Mouse (Mus musculus): ENCODE measurements around the gene Majin. TPM values are rescaled to one million over a fixed set of nuclear protein-coding genes. Genes with fewer than 3 reads are reported as not detected.

The Majin gene
- polyA plus RNA-seq, 1 experiment from 2014 or later, result not detected

DNA sequence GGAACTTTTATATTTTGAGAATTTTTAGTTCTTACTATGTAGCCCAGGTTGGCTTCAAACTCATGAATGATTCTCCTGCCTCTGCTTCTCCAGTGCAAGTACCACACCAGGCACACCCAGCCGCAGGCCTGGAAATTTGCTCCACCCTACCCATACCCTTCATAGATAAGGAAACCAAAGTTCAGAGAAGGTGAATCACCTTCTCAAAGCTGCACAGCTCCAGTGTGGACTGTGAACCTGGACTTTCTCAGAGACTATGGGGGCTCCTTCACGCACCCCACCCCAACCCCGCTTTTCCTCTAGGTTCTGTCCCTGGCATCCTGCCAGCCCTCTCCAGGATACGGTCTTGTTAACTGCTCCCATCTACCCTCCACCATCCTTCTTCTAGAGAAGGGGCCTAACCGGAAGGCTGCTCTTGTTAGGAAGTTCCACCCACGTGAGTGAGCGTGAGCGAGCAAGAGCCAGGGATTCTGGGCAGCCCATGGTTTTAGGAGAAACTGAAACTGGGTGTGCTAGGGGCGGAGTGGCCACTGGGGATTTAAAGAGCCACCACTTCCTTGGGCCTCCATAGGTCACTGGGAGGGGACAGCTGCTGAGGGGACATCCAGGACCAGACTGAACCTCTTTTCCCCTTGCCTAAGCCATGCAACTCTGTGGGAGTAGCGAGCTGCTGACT is 20.2 kb upstream of the Majin start:
- no peak overlapping the region for H3K4me3 ChIP-seq (ENCODE audit: low read length)
- no peak overlapping the region for H3K4me2 ChIP-seq (replicated peaks; ENCODE audit: low read depth, low read length)
- no peak overlapping the region for H3K9ac ChIP-seq (replicated peaks; ENCODE audit: low read length)
- no peaks in the 10 kb centered on the region for H3K4me1 ChIP-seq (ENCODE audit: insufficient read depth, low read length)
- H3K27me3 ChIP-seq (ENCODE audit: insufficient read depth, low read length), result no peaks in the 10 kb centered on the region
- H3K9me3 ChIP-seq (ENCODE audit: low read length), result no peaks in the 10 kb centered on the region
- H3K27ac ChIP-seq (ENCODE audit: low read length), result no peak overlapping the region
- H3K36me3 ChIP-seq (ENCODE audit: insufficient read depth, low read length), result no peaks in the 10 kb centered on the region
- ATAC-seq (ENCODE audit: low FRiP score, low TSS enrichment), result no peak
- 49% methylated on average over 10 of the region's 10 CpGs for WGBS

DNA sequence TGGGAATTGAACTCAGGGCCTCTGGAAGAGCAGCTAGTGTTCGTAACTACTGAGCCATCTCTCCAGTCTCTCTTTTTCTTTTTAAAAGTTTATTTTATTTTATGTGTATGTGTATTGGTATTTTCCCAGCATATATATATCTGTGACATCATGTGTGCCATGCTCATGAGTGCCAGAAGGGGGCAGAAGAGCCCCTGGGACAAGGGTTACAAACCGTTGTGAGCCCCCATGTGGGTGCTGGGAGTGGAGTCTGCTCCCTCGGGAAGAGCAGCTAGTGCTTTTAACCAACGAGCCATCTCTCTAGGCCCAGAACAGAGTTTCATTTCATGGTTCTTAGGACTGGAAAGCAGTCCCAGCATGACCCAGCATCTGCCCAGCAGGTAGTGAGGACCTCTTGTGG is 17.4 kb upstream of the Majin start:
- WGBS, result 80% methylated on average over 4 of the region's 4 CpGs
- Histone ChIP-seq H3K4me1 (ENCODE audit: insufficient read depth, low read length) (no peaks in the 10 kb centered on the region), H3K4me3 (ENCODE audit: low read length) (no peak overlapping the region), H3K9ac (replicated peaks; ENCODE audit: low read length) (no peak overlapping the region), H3K9me3 (ENCODE audit: low read length) (no peaks in the 10 kb centered on the region), H3K27me3 (ENCODE audit: insufficient read depth, low read length) (no peaks in the 10 kb centered on the region), H3K4me2 (replicated peaks; ENCODE audit: low read depth, low read length) (no peak overlapping the region), H3K27ac (ENCODE audit: low read length) (no peak overlapping the region), H3K36me3 (ENCODE audit: insufficient read depth, low read length) (no peaks in the 10 kb centered on the region)
- no peak for ATAC-seq (ENCODE audit: low FRiP score, low TSS enrichment)

DNA sequence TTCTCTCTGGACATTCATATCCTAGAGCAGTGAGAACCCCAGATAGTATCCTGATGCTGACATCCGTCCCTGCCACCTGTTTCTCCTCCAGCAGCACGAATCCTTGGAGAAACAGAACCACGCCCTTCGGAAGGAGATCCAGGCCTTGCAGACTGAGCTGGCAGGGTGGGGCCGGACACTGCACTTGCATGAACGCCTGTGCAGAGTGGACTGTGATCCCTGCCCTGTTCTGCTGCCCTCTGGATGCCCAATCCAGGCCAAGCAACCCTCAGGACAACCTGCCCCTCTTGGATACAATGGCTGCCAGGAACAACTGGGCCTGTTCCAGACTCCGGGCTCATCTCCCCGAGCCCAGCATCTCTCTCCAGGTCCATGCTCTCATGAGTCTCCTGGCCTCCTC is 13.0 kb upstream of the Majin start:
- 84% methylated on average over 8 of the region's 8 CpGs for WGBS
- H3K9ac ChIP-seq (replicated peaks; ENCODE audit: low read length), result no peak overlapping the region
- no peak overlapping the region for H3K4me3 ChIP-seq (ENCODE audit: low read length)
- no peak overlapping the region for H3K27ac ChIP-seq (ENCODE audit: low read length)
- H3K4me2 ChIP-seq (replicated peaks; ENCODE audit: low read depth, low read length), result no peak overlapping the region
- no peaks in the 10 kb centered on the region for H3K36me3 ChIP-seq (ENCODE audit: insufficient read depth, low read length)
- no peaks in the 10 kb centered on the region for H3K27me3 ChIP-seq (ENCODE audit: insufficient read depth, low read length)
- H3K4me1 ChIP-seq (ENCODE audit: insufficient read depth, low read length), result no peaks in the 10 kb centered on the region
- ATAC-seq (ENCODE audit: low FRiP score, low TSS enrichment), result no peak
- no peaks in the 10 kb centered on the region for H3K9me3 ChIP-seq (ENCODE audit: low read length)

DNA sequence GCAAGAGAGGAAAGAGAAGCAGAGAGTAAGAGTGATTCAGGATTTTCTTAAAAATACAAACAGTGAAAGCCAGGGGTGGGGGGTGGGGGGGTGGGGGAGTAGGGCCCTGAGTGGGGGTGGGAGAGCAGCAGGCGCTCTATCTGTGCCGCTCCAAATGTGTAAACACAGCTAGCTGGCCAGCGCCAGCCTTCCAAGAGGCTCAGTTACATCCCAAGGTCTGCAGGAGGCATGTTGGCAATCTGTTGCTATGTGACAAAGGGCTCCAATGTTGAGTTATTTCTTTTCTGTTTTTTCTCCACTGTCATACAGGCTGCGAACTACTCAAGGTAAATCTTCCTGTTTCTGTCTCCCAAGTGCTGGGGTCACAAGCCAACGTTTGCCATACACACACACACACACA is 9.4 kb upstream of the Majin start:
- ATAC-seq (ENCODE audit: low FRiP score, low TSS enrichment), result no peak
- Histone ChIP-seq H3K9me3 (ENCODE audit: low read length) (no peaks in the 10 kb centered on the region), H3K36me3 (ENCODE audit: insufficient read depth, low read length) (no peaks in the 10 kb centered on the region), H3K27me3 (ENCODE audit: insufficient read depth, low read length) (no peaks in the 10 kb centered on the region), H3K4me1 (ENCODE audit: insufficient read depth, low read length) (no peaks in the 10 kb centered on the region), H3K4me3 (ENCODE audit: low read length) (no peak overlapping the region), H3K27ac (ENCODE audit: low read length) (no peak overlapping the region), H3K9ac (replicated peaks; ENCODE audit: low read length) (no peak overlapping the region), H3K4me2 (replicated peaks; ENCODE audit: low read depth, low read length) (no peak overlapping the region)
- 27% methylated on average over 5 of the region's 5 CpGs for WGBS

DNA sequence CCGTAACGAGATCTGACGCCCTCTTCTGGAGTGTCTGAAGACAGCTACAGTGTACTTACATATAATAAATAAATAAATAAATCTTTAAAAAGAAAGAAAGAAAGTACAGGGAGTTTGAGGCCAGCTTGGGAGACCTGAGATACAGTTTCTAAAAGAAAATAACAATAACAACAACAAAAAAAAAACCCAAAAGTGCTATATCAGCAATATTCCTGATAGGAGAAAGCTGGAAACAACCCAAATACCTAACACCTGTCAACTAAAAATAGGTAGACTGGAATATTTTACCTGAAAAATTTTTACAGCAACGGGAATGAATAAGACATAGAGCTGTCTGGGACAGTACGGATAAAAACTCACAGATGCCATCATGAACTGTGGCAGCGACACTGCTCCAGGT is 5.4 kb upstream of the Majin start:
- H3K27ac ChIP-seq (ENCODE audit: low read length), result no peak overlapping the region
- H3K4me3 ChIP-seq (ENCODE audit: low read length), result no peak overlapping the region
- no peaks in the 10 kb centered on the region for H3K9me3 ChIP-seq (ENCODE audit: low read length)
- WGBS, result 89% methylated on average over 6 of the region's 6 CpGs
- H3K27me3 ChIP-seq (ENCODE audit: insufficient read depth, low read length), result no peaks in the 10 kb centered on the region
- no peak overlapping the region for H3K9ac ChIP-seq (replicated peaks; ENCODE audit: low read length)
- no peaks in the 10 kb centered on the region for H3K36me3 ChIP-seq (ENCODE audit: insufficient read depth, low read length)
- no peaks in the 10 kb centered on the region for H3K4me1 ChIP-seq (ENCODE audit: insufficient read depth, low read length)
- ATAC-seq (ENCODE audit: low FRiP score, low TSS enrichment), result no peak
- H3K4me2 ChIP-seq (replicated peaks; ENCODE audit: low read depth, low read length), result no peak overlapping the region

DNA sequence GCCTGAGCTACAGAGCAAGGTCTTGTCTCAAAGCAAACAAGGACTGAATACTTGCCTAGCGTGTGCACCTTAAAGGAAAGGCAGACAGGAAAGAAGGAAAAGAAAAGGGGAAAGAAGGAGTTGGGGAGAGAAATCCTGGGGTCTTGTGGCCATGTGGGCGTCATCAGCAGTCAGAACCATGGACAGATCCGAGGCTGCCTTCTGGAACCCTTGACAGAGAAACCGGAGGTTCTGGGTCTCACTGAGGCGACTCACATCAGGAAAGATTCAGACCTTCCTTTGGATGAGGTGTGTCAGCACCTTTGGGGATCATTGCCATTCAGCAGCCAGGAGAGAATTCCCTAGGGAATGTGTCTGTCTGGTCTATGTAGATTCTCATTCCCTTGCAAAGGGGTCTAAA is 2.6 kb upstream of the Majin start:
- Histone ChIP-seq H3K4me2 (replicated peaks; ENCODE audit: low read depth, low read length) (no peak overlapping the region), H3K27ac (ENCODE audit: low read length) (no peak overlapping the region), H3K36me3 (ENCODE audit: insufficient read depth, low read length) (no peaks in the 10 kb centered on the region), H3K4me1 (ENCODE audit: insufficient read depth, low read length) (no peaks in the 10 kb centered on the region), H3K9me3 (ENCODE audit: low read length) (no peaks in the 10 kb centered on the region), H3K4me3 (ENCODE audit: low read length) (no peak overlapping the region), H3K9ac (replicated peaks; ENCODE audit: low read length) (no peak overlapping the region), H3K27me3 (ENCODE audit: insufficient read depth, low read length) (no peaks in the 10 kb centered on the region)
- no peak for ATAC-seq (ENCODE audit: low FRiP score, low TSS enrichment)
- whole genome bisulfite sequencing, result 11% methylated on average over 5 of the region's 5 CpGs

DNA sequence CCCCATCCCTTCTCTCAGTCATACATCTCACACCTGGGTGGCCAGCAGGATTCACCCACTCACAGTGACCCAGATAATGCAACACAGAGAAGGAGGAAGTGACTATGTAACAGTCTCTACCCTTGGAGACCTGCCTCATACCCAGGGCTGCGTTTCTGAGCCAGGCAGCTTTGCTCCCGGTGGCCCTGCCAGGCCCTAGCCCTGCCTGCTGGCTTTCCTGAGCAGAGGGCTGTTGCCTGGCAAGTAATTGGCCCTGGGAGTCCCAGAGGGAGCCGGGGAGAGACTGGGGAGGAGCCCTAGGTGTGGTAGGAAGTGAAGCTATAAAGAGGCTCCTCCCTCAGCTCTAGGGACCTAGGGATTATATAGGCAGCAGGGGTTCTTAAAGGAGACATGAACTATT is 1.7 kb upstream of the Majin start:
- no peaks in the 10 kb centered on the region for H3K36me3 ChIP-seq (ENCODE audit: insufficient read depth, low read length)
- no peaks in the 10 kb centered on the region for H3K9me3 ChIP-seq (ENCODE audit: low read length)
- no peak for ATAC-seq (ENCODE audit: low FRiP score, low TSS enrichment)
- no peaks in the 10 kb centered on the region for H3K4me1 ChIP-seq (ENCODE audit: insufficient read depth, low read length)
- no peak overlapping the region for H3K27ac ChIP-seq (ENCODE audit: low read length)
- no peak overlapping the region for H3K4me3 ChIP-seq (ENCODE audit: low read length)
- WGBS, result 9% methylated on average over 3 of the region's 3 CpGs
- H3K4me2 ChIP-seq (replicated peaks; ENCODE audit: low read depth, low read length), result no peak overlapping the region
- no peak overlapping the region for H3K9ac ChIP-seq (replicated peaks; ENCODE audit: low read length)
- no peaks in the 10 kb centered on the region for H3K27me3 ChIP-seq (ENCODE audit: insufficient read depth, low read length)

DNA sequence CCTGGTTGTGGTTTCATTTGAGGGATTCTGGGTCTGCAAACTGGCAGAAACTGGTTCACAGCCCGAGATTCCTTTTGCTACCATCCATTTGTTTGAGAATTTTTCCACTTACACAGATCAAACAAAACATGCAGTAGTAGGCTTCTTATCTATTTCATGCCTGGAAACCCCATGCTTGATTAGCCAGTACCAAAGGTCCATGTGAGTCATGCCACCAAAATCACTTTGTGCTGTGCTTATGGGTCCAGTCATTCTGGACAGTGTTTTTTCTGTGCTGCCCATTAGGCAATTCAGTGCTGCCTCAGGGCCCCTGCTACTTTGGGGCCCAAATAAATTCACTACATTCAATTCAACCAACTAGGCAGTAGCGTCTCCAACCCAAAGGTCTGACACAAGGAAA is 20.1 kb downstream of the Majin start:
- WGBS, result 82% methylated on average over 2 of the region's 2 CpGs
- Histone ChIP-seq H3K27ac (ENCODE audit: low read length) (no peak overlapping the region), H3K9me3 (ENCODE audit: low read length) (no peaks in the 10 kb centered on the region), H3K4me1 (ENCODE audit: insufficient read depth, low read length) (no peaks in the 10 kb centered on the region), H3K9ac (replicated peaks; ENCODE audit: low read length) (no peak overlapping the region), H3K27me3 (ENCODE audit: insufficient read depth, low read length) (no peaks in the 10 kb centered on the region), H3K4me2 (replicated peaks; ENCODE audit: low read depth, low read length) (no peak overlapping the region), H3K4me3 (ENCODE audit: low read length) (no peak overlapping the region), H3K36me3 (ENCODE audit: insufficient read depth, low read length) (no peaks in the 10 kb centered on the region)
- no peak for ATAC-seq (ENCODE audit: low FRiP score, low TSS enrichment)

DNA sequence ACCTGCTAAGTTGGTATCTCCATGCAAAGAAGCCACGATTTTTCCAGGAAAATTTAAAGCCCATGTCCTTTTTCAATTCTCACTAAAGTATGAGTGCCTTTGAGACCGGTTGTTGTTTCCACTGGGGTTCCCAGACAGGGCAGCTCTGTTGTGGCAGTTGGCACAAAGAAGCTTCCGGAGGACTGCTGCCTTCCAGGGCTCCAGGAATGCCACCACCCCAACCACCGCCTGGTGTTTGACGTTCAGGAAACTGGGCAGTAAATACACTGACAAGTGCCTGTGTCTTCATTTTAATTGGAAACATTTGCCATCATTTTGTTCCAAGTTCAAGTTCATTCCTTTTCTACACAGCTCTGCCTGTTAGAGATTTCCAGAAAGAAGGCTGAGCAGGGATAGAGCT is 22.5 kb downstream of the Majin start:
- Histone ChIP-seq H3K27ac (ENCODE audit: low read length) (no peak overlapping the region), H3K9ac (replicated peaks; ENCODE audit: low read length) (no peak overlapping the region), H3K9me3 (ENCODE audit: low read length) (no peaks in the 10 kb centered on the region), H3K27me3 (ENCODE audit: insufficient read depth, low read length) (no peaks in the 10 kb centered on the region), H3K4me1 (ENCODE audit: insufficient read depth, low read length) (no peaks in the 10 kb centered on the region), H3K36me3 (ENCODE audit: insufficient read depth, low read length) (no peaks in the 10 kb centered on the region), H3K4me3 (ENCODE audit: low read length) (no peak overlapping the region), H3K4me2 (replicated peaks; ENCODE audit: low read depth, low read length) (no peak overlapping the region)
- ATAC-seq (ENCODE audit: low FRiP score, low TSS enrichment), result no peak
- 76% methylated on average over 5 of the region's 5 CpGs for whole genome bisulfite sequencing

DNA sequence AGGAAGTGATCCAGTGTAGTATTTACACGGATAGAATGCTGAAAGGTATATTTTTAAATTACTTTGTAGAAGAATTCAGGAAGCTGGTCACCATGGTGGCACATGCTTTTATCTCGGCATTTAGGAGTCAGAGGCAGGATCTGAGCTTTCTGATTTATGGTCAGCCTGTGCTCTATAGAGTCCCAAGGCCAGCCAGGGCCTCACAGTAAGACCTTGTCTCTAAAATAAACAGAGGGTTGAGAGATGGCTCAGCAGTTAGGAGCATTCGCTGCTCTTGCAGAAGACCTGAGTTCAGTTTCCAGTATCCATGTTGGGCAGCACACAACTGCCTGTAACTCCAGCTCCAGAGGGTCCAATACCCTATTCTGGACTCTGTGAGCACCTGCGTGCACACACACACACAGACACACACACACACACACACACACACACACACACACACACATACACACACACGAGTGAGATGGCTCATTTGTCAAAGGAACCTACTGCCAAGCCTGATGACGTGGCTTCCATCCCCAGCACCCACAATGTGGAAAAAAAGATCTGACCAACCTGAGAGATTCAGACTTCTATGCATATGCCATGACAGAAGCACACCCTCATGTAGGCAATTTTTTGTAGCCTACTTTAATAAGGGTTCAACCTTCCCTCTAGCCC is 32.0 kb downstream of the Majin start:
- no peaks in the 10 kb centered on the region for H3K27me3 ChIP-seq (ENCODE audit: insufficient read depth, low read length)
- no peak for ATAC-seq (ENCODE audit: low FRiP score, low TSS enrichment)
- H3K27ac ChIP-seq (ENCODE audit: low read length), result no peak overlapping the region
- no peak overlapping the region for H3K4me2 ChIP-seq (replicated peaks; ENCODE audit: low read depth, low read length)
- 45% methylated on average over 6 of the region's 6 CpGs for WGBS
- no peaks in the 10 kb centered on the region for H3K9me3 ChIP-seq (ENCODE audit: low read length)
- no peaks in the 10 kb centered on the region for H3K36me3 ChIP-seq (ENCODE audit: insufficient read depth, low read length)
- H3K4me3 ChIP-seq (ENCODE audit: low read length), result no peak overlapping the region
- no peaks in the 10 kb centered on the region for H3K4me1 ChIP-seq (ENCODE audit: insufficient read depth, low read length)
- H3K9ac ChIP-seq (replicated peaks; ENCODE audit: low read length), result no peak overlapping the region

All from kidney, embryonic 16.5 days (tissue).